Mouse (Mus musculus) embryonic fibroblast, embryonic 13.5 days (primary cell): ENCODE measurements around the gene Habp4.

Source experiments
- CTCF ChIP-seq: IDR thresholded peaks from 2 replicates; pipeline ENCODE4 v1.5.1; 2011; ENCODE audit warnings: mild to moderate bottlenecking, control low read depth, low read length, moderate library complexity, borderline replicate concordance; ENCODE audit not compliant: insufficient read depth
- POLR2A ChIP-seq: IDR thresholded peaks from 2 replicates; pipeline ENCODE4 v1.6.1; 2011; ENCODE audit warnings: low read depth, mild to moderate bottlenecking, control low read depth, low read length, moderate library complexity

DNA sequence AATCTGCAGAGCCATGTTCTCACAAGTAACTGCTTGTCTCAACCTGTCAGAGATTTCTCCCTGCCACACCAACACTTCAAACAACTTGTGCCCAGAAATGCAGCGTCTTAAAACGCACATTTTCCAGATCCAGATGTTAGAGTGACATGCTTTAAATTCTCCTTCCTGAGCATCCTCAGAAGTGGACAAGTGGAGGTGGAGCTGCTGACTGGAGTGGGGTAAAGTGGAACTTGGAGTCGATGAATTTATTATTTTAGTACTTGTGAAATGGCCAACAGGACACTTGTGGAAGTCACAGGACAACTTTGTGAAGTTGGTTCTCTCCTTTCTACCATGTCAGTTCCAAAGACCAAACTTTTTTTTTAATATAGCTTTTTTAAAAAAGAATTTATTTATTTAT lies 64.1 kb downstream of the Habp4 start:
- no peak for TF ChIP-seq CTCF
- no peak for TF ChIP-seq POLR2A
